Comparison of ENCODE assay signal across 21 mouse cellular contexts in the genomic region with DNA sequence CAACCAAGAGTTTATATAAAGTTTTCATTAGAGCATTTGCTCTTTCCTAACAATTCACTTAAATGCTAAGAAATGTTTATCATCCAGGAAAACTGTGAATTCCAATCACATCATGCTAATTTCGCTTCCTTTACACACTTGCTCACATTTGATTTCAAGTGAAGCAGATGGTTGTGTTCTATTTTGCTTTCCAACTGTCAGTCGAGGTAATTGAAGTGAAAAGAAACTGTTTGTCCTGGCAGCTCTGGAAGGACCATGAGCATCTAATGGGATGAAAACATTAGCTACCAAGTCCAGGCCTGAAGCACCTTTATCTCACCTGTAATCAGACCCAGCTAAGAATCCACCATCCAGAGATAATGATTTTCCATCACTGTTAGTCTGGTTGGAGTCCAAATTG.
DNase-seq lines count a peak whose midpoint lies in the region; ATAC-seq and TF ChIP-seq lines count a peak whose summit lies in the region.
"Had no signal": no experiment of that assay in that cellular context is flagged by ENCODE, and none has a peak within 500 bp of the region (broad histone marks: within the 10 kb centered on the region; RNA-seq: fewer than 3 reads in every experiment).

No protein-coding gene starts in this region.

- H3K4me3 ChIP-seq in layer of hippocampus, adult 2 months: no peak overlapping the region
- H3K4me3 ChIP-seq: embryonic facial prominence, embryonic 15.5 days; erythroblast, embryonic 14.5 days; gastrocnemius, adult 2 months; heart, embryonic 13.5 days; hindbrain, embryonic 15.5 days had no signal

- intact Hi-C loops in left cerebral cortex, postnatal 14 days (cut with DNase I): no loop called here

- ATAC-seq in cerebellum, adult (ENCODE audit: insufficient number of reproducible peaks, low FRiP score, low TSS enrichment): no peak
- ATAC-seq: CD4-positive, CD25-positive, alpha-beta regulatory T cell, adult 4 months had no signal

- peak; percentile 18 to 28 for DNase-seq in cerebellum, postnatal 10 days
- DNase-seq in layer of hippocampus, adult 2 months (ENCODE audit: low spot score in 2 of 2): peak; percentile 25 to 39
- DNase-seq in layer of hippocampus, adult 11-12 months (ENCODE audit: low spot score): no peak
- DNase-seq in retina, postnatal 1 day: peak; percentile 6
- DNase-seq in retina, embryonic 14.5 days (ENCODE audit: low spot score): no peak
- DNase-seq in left cerebral cortex, postnatal 14 days (ENCODE audit: low spot score in 2 of 2): no peak
- DNase-seq in kidney, postnatal 4 days: no peak
- DNase-seq: adrenal gland, adult 8-10 months; adrenal gland, postnatal 36 days; B cell, adult 2 months; embryo, embryonic 11 days; gastrocnemius, adult 2 months; gastrocnemius, postnatal 36 days; heart, adult 11 months; heart, postnatal 36 days had no signal

- TF ChIP-seq CTCF in layer of hippocampus, adult 2 months (conservative IDR thresholded peaks at IDR 0.05): no peak

- H3K27ac ChIP-seq in layer of hippocampus, adult 2 months: peak overlapping the region; percentile 20; the same call in 1 of the 2 replicates
- H3K27ac ChIP-seq: embryonic facial prominence, embryonic 15.5 days; gastrocnemius, adult 2 months; heart, embryonic 13.5 days; hindbrain, embryonic 15.5 days had no signal

Comparison
In these comparisons a context has a peak if more than half of its experiments do, and no peak if none do; other contexts are left out.
1. DNase-seq: peak in cerebellum, postnatal 10 days (2 of 2), layer of hippocampus, adult 2 months (2 of 2) and retina, postnatal 1 day (single experiment); none in layer of hippocampus, adult 11-12 months (single experiment), retina, embryonic 14.5 days (single experiment), left cerebral cortex, postnatal 14 days (0 of 2) and kidney, postnatal 4 days (0 of 2).